Mouse (Mus musculus) intestine, embryonic 14.5 days (tissue): ENCODE results near the gene Cntd1. TPM values are rescaled to one million over a fixed set of nuclear protein-coding genes. Genes with fewer than 3 reads are reported as not detected.

Experiments used
- ATAC-seq: fragments of 200-750 bp; cut with Nextera tagmentation; replicated peaks from 2 replicates; pipeline ENCODE4 v1.8.0; 2017; ENCODE audit warnings: low read depth, moderate number of reproducible peaks, moderate TSS enrichment, moderate library complexity; ENCODE audit not compliant: low FRiP score, low TSS enrichment
- DNase-seq: peaks from one replicate; pipeline ENCODE4 v3.0.0-alpha.2; 2018; ENCODE audit warnings: low spot score
- H3K27ac ChIP-seq: fragments of 300-500 bp; sonication (generic); 2 replicates; pipeline ENCODE4 v1.5.1; 2014; ENCODE audit warnings: low read depth, mild to moderate bottlenecking, control low read depth
- H3K27me3 ChIP-seq: fragments of 300-500 bp; sonication (generic); replicated peaks from 2 replicates; pipeline ENCODE4 v1.6.1; 2014; ENCODE audit warnings: low read length, control low read depth; ENCODE audit not compliant: control insufficient read depth, insufficient read depth
- H3K36me3 ChIP-seq: fragments of 300-500 bp; sonication (generic); 2 replicates; pipeline ENCODE4 v1.6.1; 2014; ENCODE audit warnings: low read length, control low read depth; ENCODE audit not compliant: control insufficient read depth, insufficient read depth
- H3K4me1 ChIP-seq: fragments of 300-500 bp; sonication (generic); replicated peaks from 2 replicates; pipeline ENCODE4 v1.6.1; 2014; ENCODE audit warnings: low read length, control low read depth, mixed read lengths; ENCODE audit not compliant: control insufficient read depth, insufficient read depth
- H3K4me2 ChIP-seq: fragments of 300-500 bp; sonication (generic); 2 replicates; pipeline ENCODE4 v1.6.1; 2014; ENCODE audit warnings: low read length
- H3K4me3 ChIP-seq: fragments of 300-500 bp; sonication (generic); 2 replicates; pipeline ENCODE4 v1.5.1; 2014; ENCODE audit warnings: low read depth, low read length, control low read depth, mixed read lengths
- H3K9ac ChIP-seq: fragments of 300-500 bp; sonication (generic); 2 replicates; pipeline ENCODE4 v1.6.1; 2014; ENCODE audit warnings: mild to moderate bottlenecking, low read length
- H3K9me3 ChIP-seq: fragments of 300-500 bp; sonication (generic); 2 replicates; pipeline ENCODE4 v1.6.1; 2016; ENCODE audit warnings: low read length, control low read depth; ENCODE audit not compliant: control insufficient read depth
- WGBS: fragments of 180-500 bp; shearing (Covaris S2); extraction: QIAGEN DNeasy Blood & Tissue Kit; methylation state at CpG from one replicate; pipeline ENCODE4 v1.1.7; 2014; 5-methylcytosine and 5-hydroxymethylcytosine counted together
- polyA plus RNA-seq: library from polyadenylated mRNA; unstranded; fragments of >200 nt; fragmentation: Nextera tagmentation; extraction: Ambion mirVana; gene quantifications from 2 replicates; pipeline ENCODE4 v1.2.1, GENCODE M21; 2014

Cntd1 gene
- polyA plus RNA-seq, 1 experiment from 2014 or later = 1.1 TPM

DNA sequence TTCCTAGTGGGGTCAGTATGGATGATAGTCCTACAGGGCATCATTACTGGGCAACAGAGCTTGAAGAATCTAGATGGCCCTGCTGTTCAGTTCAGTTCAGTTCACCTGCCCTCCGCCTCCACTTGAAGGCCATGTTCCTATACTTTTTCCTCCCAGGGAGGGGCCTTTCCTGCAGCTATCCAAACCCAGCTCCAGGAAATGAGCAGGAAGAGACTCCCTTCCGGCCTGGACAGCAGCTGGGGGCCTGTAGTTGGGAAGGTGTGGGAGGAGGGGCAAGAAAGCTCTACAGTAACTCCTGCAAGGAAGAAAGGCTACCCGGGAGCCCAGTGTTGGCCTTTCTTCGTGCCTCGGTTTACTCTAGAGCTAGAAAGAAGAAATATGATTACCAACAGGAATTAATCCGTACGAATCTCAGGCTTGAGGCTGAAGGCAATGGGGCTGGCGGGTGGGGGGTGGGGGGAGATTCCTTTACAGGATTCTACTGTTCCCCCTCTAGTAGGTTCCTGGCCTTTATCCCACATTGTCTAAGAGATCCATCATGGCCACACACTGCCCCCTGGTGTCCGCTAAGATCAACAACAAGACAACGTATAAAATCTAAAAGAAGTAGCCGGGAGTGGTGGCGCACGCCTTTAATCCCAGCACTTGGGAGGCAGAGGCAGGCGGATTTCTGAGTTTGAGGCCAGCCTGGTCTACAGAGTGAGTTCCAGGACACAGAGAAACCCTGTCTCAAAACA lies 30.4 kb upstream of the Cntd1 start:
- Histone ChIP-seq H3K27ac (peak overlapping the region; percentile 33; the same call in 1 of the 2 replicates), H3K36me3 (no peaks in the 10 kb centered on the region), H3K4me1 (peaks cover 29% of the 10 kb centered on the region), H3K27me3 (0 out of 2 replicates have a peak, but pooled peaks cover 4% of the 10 kb centered on the region), H3K4me2 (peak overlapping the region; percentile 1; the same call in 1 of the 2 replicates), H3K9me3 (no peaks in the 10 kb centered on the region), H3K9ac (no peak overlapping the region), H3K4me3 (no peak overlapping the region)
- ATAC-seq (no peak), DNase-seq (no peak)
- 32% methylated on average over 14 of the region's 14 CpGs for WGBS

DNA sequence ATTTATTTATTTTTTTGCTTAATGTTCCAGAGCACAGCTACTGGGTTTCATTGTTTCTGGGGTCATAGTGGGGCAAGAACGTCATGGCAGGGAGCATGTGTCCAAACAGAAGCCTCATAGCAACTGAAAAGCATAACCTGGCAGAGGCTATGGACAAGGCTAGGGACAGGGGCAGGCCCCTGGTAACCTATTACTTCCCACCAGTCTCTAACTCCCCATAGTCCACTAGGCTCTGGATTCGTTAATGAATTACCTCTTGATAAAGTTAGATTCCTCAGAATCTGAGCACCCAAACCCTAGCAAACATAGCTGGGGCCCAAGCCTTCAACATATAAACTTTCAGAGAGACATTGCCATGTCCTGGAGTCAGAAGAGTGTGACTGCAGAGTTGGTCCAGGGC lies 27.8 kb upstream of the Cntd1 start:
- no peak overlapping the region for H3K4me3 ChIP-seq
- no peak overlapping the region for H3K4me2 ChIP-seq
- peaks cover 28% of the 10 kb centered on the region; the same call in 1 of the 2 replicates for H3K4me1 ChIP-seq
- no peak overlapping the region for H3K27ac ChIP-seq
- H3K36me3 ChIP-seq = 0 out of 2 replicates have a peak, but pooled peaks cover 3% of the 10 kb centered on the region
- no peak overlapping the region for H3K9ac ChIP-seq
- WGBS = 69% methylated on average over 2 of the region's 2 CpGs
- no peak for ATAC-seq
- 0 out of 2 replicates have a peak, but pooled peaks cover 4% of the 10 kb centered on the region for H3K27me3 ChIP-seq
- no peaks in the 10 kb centered on the region for H3K9me3 ChIP-seq
- no peak for DNase-seq

DNA sequence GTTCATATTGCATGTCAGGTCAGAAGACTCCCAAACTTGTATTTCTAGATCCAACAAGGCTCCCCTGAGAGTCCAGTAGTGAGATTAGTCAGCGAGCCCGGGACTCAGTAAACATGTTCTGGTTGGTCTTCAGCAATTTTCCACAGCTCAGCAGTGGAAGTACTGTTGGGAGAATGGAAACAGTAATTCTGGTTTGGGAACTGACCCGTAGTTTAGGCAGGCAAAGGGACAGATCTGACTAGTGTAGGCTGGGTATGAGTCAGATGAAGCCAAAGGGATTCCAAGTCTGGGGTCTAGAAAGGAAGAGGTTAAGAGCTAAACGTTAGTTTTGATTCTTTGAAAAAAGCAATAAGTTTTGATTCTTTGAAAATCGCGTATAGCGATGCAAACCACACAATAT lies 25.9 kb upstream of the Cntd1 start:
- Histone ChIP-seq H3K27ac (peak overlapping the region; percentile 93), H3K9ac (peak overlapping the region; percentile 90), H3K36me3 (peaks cover 16% of the 10 kb centered on the region; the same call in 1 of the 2 replicates), H3K9me3 (no peaks in the 10 kb centered on the region), H3K4me1 (peaks cover 20% of the 10 kb centered on the region; the same call in 1 of the 2 replicates), H3K4me3 (peak overlapping the region; percentile 83), H3K4me2 (peak overlapping the region; percentile 91), H3K27me3 (no peaks in the 10 kb centered on the region)
- WGBS = 7% methylated on average over 7 of the region's 7 CpGs
- ATAC-seq (no peak), DNase-seq (no peak)

DNA sequence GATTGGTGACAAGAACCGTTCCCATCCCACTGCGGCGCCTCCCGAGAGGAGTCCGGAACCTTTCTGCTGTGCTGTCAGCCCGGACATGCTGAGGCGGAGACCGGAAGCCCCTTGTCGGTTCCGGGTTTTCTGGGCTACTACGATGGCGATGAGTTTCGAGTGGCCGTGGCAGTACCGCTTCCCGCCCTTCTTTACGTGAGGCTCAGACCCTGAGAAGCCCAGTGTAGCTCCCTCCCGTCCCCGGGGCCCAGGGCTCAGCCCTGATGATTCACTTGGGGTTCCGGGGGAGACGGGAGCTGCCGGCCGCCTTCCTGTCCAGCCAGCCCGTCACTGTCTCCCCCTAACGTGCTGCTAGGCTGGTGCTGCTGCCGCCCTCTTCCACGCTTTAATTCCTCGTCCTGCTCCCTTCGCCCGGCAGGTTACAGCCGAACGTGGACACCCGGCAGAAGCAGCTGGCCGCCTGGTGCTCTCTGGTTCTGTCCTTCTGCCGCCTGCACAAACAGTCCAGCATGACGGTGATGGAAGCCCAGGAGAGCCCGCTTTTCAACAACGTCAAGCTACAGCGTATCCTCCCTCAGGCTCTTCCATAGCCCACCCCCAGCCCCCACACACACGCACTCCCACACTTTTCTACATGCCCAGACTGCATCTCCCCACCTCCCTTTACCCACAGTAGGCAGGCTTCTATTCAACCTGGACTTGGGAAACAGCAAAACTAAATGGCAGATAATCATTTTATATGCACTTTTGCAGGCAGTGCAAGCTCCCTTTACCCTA lies 25.0 kb upstream of the Cntd1 start, which contains the start of gene Vps25:
Gene Vps25, plus strand, starts transcription at position 95 of the 777 bp plus-strand sequence.
- peaks cover 22% of the 10 kb centered on the region for H3K4me1 ChIP-seq
- peak within 1 kb of the TSS; percentile 83 for H3K4me3 ChIP-seq
- peaks cover 16% of the 10 kb centered on the region for H3K36me3 ChIP-seq
- peak; percentile 94 for DNase-seq
- peak; percentile 63 for ATAC-seq
- no peaks in the 10 kb centered on the region for H3K27me3 ChIP-seq
- no peaks in the 10 kb centered on the region for H3K9me3 ChIP-seq
- WGBS = under 1% methylated on average over 39 of the region's 40 CpGs
- H3K27ac ChIP-seq = peak within 1 kb of the TSS; percentile 93
- H3K9ac ChIP-seq = peak within 1 kb of the TSS; percentile 90
- H3K4me2 ChIP-seq = peak within 1 kb of the TSS; percentile 91

DNA sequence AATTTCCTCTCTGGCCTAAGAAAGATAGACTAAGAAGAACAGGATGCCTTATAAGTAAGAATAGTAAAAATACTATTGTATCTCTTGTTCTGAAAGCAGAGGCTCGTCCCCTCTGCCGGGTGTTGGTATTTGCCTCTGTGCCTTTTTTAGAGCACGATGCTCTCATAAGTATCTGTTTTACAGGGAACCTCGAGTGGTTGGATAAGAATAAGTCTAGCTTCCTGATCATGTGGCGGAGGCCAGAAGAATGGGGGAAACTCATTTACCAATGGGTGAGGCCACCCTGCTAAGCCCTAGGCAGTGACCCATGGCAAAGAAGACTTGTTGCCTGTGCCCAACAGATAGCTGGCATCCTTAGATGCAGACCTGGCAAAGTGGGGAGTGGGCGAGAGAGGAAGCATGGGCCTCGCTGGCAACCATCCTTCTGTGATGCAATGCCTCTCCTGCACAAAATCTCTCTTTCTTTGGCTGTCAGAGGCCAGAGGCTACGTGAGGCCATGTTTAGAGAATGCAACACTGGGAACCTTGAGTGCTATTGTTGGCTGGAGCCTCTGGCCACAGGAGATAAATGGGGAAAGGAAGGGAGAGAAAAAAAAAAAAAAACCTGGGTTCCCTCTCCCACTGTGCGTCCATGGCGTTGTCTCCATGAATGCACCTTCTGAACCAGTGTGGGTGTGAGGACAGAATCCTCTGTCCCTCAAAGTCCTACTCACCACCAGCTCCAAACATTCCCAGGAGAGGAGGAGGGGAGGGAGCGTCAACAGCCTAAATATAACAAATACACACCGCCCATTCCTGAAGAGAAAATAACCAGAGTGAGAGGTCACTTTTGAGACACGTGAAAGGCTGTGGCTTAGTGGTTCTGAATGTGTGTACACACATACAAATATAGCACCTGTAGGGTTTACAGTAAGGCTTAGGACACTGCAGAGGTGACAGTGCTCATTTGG lies 22.7 kb upstream of the Cntd1 start:
- H3K4me3 ChIP-seq = no peak overlapping the region
- no peak overlapping the region for H3K9ac ChIP-seq
- H3K9me3 ChIP-seq = no peaks in the 10 kb centered on the region
- peaks cover 34% of the 10 kb centered on the region for H3K4me1 ChIP-seq
- H3K27me3 ChIP-seq = no peaks in the 10 kb centered on the region
- WGBS = 85% methylated on average over 13 of the region's 13 CpGs
- H3K36me3 ChIP-seq = peaks cover 16% of the 10 kb centered on the region
- no peak overlapping the region for H3K27ac ChIP-seq
- H3K4me2 ChIP-seq = no peak overlapping the region
- no peak for DNase-seq
- ATAC-seq = no peak

DNA sequence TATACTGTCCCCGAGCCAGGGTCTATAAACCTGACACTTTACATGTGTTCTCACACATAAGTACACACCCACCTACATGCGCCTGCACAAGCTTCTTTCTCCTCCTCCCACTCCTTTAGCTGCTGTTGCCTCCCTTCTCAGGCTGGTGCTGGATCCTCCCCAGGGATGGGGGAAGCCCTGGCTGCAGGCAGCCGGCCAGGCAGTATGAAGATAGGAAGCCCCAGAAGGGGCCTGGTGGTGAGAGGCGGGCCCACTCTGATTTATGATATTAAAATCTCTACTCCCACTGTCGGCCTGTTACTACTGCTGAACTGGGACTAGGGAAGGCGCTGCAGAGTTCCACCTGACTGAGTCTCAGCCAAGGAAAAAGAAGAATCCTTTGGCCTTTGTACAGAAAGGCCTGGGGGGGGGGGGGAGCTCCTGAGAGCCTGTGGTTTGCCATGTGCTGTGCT lies 19.5 kb upstream of the Cntd1 start:
- Histone ChIP-seq H3K9me3 (no peaks in the 10 kb centered on the region), H3K36me3 (peaks cover 16% of the 10 kb centered on the region), H3K4me2 (peak overlapping the region; percentile 98), H3K9ac (peak overlapping the region; percentile 22; the same call in 1 of the 2 replicates), H3K27ac (peak overlapping the region; percentile 76), H3K27me3 (peaks cover 21% of the 10 kb centered on the region), H3K4me3 (peak overlapping the region; percentile 63), H3K4me1 (peaks cover 46% of the 10 kb centered on the region)
- 10% methylated on average over 6 of the region's 6 CpGs for whole genome bisulfite sequencing
- ATAC-seq (peak; percentile 14), DNase-seq (peak; percentile 79)

DNA sequence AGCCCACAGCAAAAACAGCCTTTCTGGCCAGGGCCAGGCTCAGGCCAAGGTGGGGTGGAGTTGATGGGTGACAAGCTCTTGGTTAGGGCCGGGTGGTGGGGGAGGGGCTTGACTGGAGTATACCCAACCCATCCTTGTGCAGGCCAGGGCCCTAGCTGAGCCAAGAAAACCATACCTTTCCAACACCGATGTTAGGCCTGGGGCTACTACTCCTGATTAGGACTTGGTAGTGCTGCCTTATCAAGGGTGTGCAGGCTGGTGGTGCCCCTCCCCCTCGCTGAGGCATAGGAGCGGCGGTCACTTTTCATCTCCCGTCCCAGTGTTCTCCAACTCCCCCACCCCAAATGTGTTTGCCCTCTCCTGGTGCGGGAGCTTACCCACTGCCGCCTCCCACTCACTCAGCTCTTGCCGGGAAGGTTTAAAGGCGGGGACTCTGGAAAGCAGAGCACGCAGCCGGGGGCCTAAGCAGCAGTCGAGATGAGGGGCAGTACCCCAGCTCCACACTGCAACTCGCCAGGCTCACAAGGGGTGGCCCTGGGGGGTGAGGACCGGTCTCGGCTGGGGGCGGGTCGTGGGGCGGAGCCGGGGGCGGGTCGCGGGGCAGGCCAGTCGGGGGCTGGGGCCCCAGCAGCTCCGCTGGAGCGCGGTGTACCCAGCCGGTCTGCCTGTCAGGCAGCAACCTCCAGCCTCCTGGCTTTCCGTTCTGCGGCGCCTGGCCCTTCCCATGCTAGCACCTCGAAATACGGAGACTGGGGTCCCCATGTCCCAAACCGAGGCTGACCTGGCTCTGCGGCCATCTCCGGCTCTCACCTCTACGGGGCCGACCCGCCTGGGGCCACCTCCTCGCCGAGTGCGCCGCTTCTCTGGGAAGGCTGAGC lies 18.6 kb upstream of the Cntd1 start, which contains the start of gene Wnk4:
Gene Wnk4, plus strand, starts transcription at position 620 of the 878 bp plus-strand sequence.
- Histone ChIP-seq H3K9me3 (no peaks in the 10 kb centered on the region), H3K9ac (peak within 1 kb of the TSS; percentile 66), H3K4me1 (peaks cover 48% of the 10 kb centered on the region), H3K27me3 (peaks cover 28% of the 10 kb centered on the region), H3K27ac (peak within 1 kb of the TSS; percentile 76), H3K4me3 (peak within 1 kb of the TSS; percentile 63), H3K4me2 (peak within 1 kb of the TSS; percentile 98), H3K36me3 (peaks cover 16% of the 10 kb centered on the region)
- ATAC-seq = peak; percentile 85
- WGBS = under 1% methylated on average over 37 of the region's 43 CpGs
- DNase-seq = peak; percentile 89
